In the genomic region with DNA sequence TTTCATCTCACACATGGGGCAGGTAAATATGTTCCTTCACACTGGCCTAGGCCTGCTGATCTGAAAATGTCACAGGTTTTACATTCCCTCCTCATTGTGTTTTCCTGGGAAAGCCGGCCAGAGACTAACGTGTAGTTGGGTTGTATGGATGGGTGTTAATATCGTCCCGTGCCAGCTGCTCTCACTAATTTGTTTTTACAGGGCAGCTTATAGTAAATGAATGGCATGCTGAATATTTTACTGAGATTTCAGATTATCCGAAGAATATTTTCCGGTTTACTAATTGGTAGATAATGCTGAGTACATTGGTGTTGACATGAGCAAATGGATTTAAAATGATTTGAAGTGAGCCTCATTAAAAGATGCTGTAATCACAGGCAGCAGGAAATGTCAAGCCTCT, we compare ENCODE assay signal across 22 mouse cellular contexts.
"Had no signal": no experiment of that assay in that cellular context is flagged by ENCODE, and none has a peak within 500 bp of the region (broad histone marks: within the 10 kb centered on the region; RNA-seq: fewer than 3 reads in every experiment).

No protein-coding gene starts in this region.

- H3K4me3 ChIP-seq: kidney, embryonic 15.5 days; limb, embryonic 10.5 days; limb, embryonic 13.5 days; liver, embryonic 12.5 days; liver, embryonic 15.5 days; midbrain, embryonic 12.5 days; midbrain, embryonic 15.5 days; neural tube, embryonic 12.5 days; neural tube, embryonic 15.5 days; stomach, embryonic 15.5 days had no signal

- H3K9ac ChIP-seq: kidney, embryonic 15.5 days; limb, embryonic 13.5 days; liver, embryonic 12.5 days; liver, embryonic 15.5 days; lung, embryonic 14.5 days; midbrain, embryonic 12.5 days; midbrain, embryonic 15.5 days; neural tube, embryonic 12.5 days; neural tube, embryonic 15.5 days; stomach, embryonic 15.5 days had no signal

- DNase-seq: kidney, adult 11 months; kidney, adult 8-10 months; kidney, postnatal 10 days; kidney, postnatal 36 days; liver; lung, embryonic 14.5 days; right cerebral cortex, adult 18-20 months; right cerebral cortex, postnatal 14 days; spleen, adult 18-20 months; thymus, postnatal 25 days had no signal

- H3K36me3 ChIP-seq: kidney, embryonic 15.5 days; limb, embryonic 10.5 days; limb, embryonic 13.5 days; liver, embryonic 12.5 days; liver, embryonic 15.5 days; midbrain, embryonic 12.5 days; midbrain, embryonic 15.5 days; neural tube, embryonic 12.5 days; neural tube, embryonic 15.5 days; stomach, embryonic 15.5 days had no signal

- H3K27ac ChIP-seq: kidney, embryonic 15.5 days; limb, embryonic 10.5 days; limb, embryonic 13.5 days; liver, embryonic 12.5 days; liver, embryonic 15.5 days; macrophage; midbrain, embryonic 12.5 days; midbrain, embryonic 15.5 days; neural tube, embryonic 12.5 days; neural tube, embryonic 15.5 days; stomach, embryonic 15.5 days had no signal

- H3K4me2 ChIP-seq: kidney, embryonic 15.5 days; limb, embryonic 13.5 days; liver, embryonic 12.5 days; liver, embryonic 15.5 days; lung, embryonic 14.5 days; midbrain, embryonic 12.5 days; midbrain, embryonic 15.5 days; neural tube, embryonic 12.5 days; neural tube, embryonic 15.5 days; stomach, embryonic 15.5 days had no signal

- H3K27me3 ChIP-seq: liver, embryonic 12.5 days; liver, embryonic 15.5 days; midbrain, embryonic 12.5 days; midbrain, embryonic 15.5 days; neural tube, embryonic 12.5 days; neural tube, embryonic 15.5 days; stomach, embryonic 15.5 days had no signal

- H3K4me1 ChIP-seq: liver, embryonic 15.5 days; stomach, embryonic 15.5 days had no signal

- H3K9me3 ChIP-seq: kidney, embryonic 15.5 days; limb, embryonic 10.5 days; limb, embryonic 13.5 days; liver, embryonic 12.5 days; liver, embryonic 15.5 days; midbrain, embryonic 12.5 days; midbrain, embryonic 15.5 days; neural tube, embryonic 12.5 days; neural tube, embryonic 15.5 days; stomach, embryonic 15.5 days had no signal

- ATAC-seq: liver, embryonic 12.5 days; lung, postnatal 0 days; midbrain, embryonic 15.5 days had no signal
